Mouse (Mus musculus) kidney, adult 11 months (tissue): ENCODE data around the gene Wdr5b.

Source experiments
- DNase-seq: peaks from one replicate; pipeline ENCODE4 v3.0.0; 2022

Gene Wdr5b

GRCm38 (mm10) chr16:36071450-36072379 lies 30.7 kb downstream of the Wdr5b start, which contains the start of the genes Fam162a and Ccdc58:
Gene Fam162a, minus strand, starts transcription at chr16:36071594.
Gene Ccdc58, plus strand, starts transcription at chr16:36071685.
- peak; percentile 91 for DNase-seq

DNA sequence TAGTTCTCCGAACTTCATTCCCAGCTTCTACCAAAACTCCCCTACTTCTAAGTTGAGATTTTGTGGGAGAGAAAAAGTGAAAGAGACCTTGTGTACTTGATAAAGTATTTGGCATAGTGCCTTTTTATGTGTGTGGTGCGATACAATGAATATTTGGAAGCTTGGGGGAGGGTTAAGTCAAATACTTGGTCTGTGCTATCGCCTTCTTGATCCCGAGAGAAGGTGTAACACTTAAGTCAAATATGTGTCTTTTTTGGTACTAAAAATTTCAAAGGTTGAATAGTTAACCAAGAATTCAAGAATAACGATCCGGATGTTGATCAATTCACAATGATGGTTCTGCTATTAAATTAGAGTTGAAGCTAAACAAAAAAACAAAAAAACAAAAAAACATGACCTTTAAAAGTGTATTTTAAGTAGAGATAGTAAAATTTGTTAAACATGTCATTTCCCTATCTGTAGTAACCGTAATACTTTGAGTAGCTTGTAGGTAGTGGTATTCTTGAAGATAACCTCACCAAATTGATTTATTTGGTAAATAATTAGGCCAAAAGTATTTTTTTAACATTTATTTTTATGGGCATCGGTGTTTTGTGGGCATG lies 31.5 kb downstream of the Wdr5b start:
- DNase-seq: no peak

GRCm38 (mm10) chr16:36074772-36075171 lies 33.8 kb downstream of the Wdr5b start:
- no peak for DNase-seq

- no peak for DNase-seq
Measured at GRCm38 (mm10) chr16:36079916-36080315, 38.9 kb downstream of the Wdr5b start.

DNA sequence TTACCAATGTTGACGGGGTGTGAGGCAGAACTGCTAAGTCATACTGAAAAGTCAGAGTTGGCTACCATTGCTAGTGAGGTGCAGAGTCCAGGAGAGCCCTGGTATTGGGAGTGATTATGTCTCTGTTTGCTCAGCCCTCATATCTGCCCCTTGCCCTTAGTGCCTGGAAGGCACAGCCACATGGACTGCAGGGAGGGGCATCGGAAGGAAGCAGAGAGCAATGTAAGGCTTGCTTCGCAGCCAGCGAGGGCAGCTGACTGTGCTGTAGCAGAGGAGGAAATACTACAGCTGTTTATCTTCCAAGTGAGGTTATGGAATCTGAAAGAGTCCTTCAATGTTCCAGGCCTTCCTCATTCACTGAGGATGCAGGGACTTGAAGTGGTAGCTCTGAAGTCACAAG lies 46.9 kb downstream of the Wdr5b start:
- peak; percentile 49 for DNase-seq

GRCm38 (mm10) chr16:36089065-36089464 lies 48.1 kb downstream of the Wdr5b start:
- peak; percentile 32 for DNase-seq

GRCm38 (mm10) chr16:36089850-36090616 lies 49.0 kb downstream of the Wdr5b start:
- DNase-seq: peak; percentile 51

DNA sequence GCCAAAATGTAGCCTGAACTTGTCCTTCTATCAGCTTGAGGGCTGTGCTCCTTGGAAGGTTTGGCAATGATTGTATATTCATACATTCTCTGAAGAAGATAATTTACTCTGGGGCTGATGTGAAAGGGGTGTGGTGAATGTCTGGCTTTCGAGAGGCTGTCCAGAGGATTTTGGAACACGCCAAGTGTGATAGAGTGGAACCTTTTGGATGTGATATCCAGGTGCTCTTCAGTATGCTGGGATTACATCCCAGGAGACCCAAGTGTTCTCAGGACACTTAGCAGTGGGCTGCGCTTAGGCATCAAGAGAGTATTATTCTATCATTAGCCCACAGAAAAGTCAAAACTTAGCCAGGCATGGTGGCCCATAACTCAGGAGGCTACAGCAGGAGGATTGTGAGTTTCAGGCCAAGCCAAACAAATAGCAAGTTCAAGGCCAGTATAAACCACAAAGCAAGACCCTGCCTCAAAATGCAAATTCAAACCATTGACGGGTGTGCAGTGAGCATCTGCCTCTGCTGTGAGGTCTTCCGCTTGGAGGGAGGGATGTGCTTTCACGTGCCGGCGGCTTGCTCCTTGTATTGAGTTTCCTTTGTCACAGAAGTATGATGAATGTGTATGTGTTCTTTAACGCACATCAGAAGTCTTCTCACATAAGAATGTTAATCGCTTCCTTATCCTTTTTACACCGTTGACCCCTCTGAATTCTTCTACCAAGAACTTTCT lies 50.0 kb downstream of the Wdr5b start:
- DNase-seq: no peak
